Mouse (Mus musculus): ENCODE measurements at regions not wholly inside any gene's neighbourhood (a gene's known extent, or its start where the extent isn't known, plus 50 kb on each side); places are given as distances from the start of the nearest gene placed in this dataset.

GRCm38 (mm10) chr13:112062024-112062423 is 226.2 kb upstream of the Ankrd55 start:
- H3K4me1 ChIP-seq (replicated peaks), result peaks cover 13% of the 10 kb centered on the region; the same call in 1 of the 2 replicates
- ATAC-seq (ENCODE audit: low read depth), result no peak
- 92% methylated on average over 8 of the region's 8 CpGs for WGBS
- no peak overlapping the region for H3K27ac ChIP-seq (replicated peaks)
- H3K9me3 ChIP-seq, result no peaks in the 10 kb centered on the region
- H3K4me2 ChIP-seq, result no peak overlapping the region
- no peaks in the 10 kb centered on the region for H3K36me3 ChIP-seq
- no peak overlapping the region for H3K4me3 ChIP-seq
- H3K9ac ChIP-seq, result no peak overlapping the region
- no peaks in the 10 kb centered on the region for H3K27me3 ChIP-seq

- H3K4me1 ChIP-seq (replicated peaks), result peaks cover 13% of the 10 kb centered on the region; the same call in 1 of the 2 replicates
- H3K27ac ChIP-seq (replicated peaks), result no peak overlapping the region
- no peaks in the 10 kb centered on the region for H3K9me3 ChIP-seq
- H3K9ac ChIP-seq, result no peak overlapping the region
- 53% methylated on average over 11 of the region's 11 CpGs for WGBS
- H3K27me3 ChIP-seq, result no peaks in the 10 kb centered on the region
- H3K36me3 ChIP-seq, result no peaks in the 10 kb centered on the region
- H3K4me3 ChIP-seq, result no peak overlapping the region
- no peak for ATAC-seq (ENCODE audit: low read depth)
- H3K4me2 ChIP-seq, result no peak overlapping the region
Measured at GRCm38 (mm10) chr13:112063409-112064111, 224.7 kb upstream of the Ankrd55 start.

- Histone ChIP-seq H3K9me3 (no peaks in the 10 kb centered on the region), H3K4me2 (no peak overlapping the region), H3K9ac (no peak overlapping the region), H3K27me3 (no peaks in the 10 kb centered on the region), H3K36me3 (no peaks in the 10 kb centered on the region), H3K4me3 (no peak overlapping the region), H3K4me1 (replicated peaks) (peaks cover 13% of the 10 kb centered on the region; the same call in 1 of the 2 replicates), H3K27ac (replicated peaks) (no peak overlapping the region)
- 82% methylated on average over 10 of the region's 10 CpGs for WGBS
- ATAC-seq (ENCODE audit: low read depth), result no peak
Measured at GRCm38 (mm10) chr13:112064681-112065080, 223.6 kb upstream of the Ankrd55 start.

- Histone ChIP-seq H3K4me2 (no peak overlapping the region), H3K4me3 (no peak overlapping the region), H3K27ac (replicated peaks) (no peak overlapping the region), H3K36me3 (no peaks in the 10 kb centered on the region), H3K9ac (no peak overlapping the region), H3K9me3 (no peaks in the 10 kb centered on the region), H3K27me3 (no peaks in the 10 kb centered on the region), H3K4me1 (replicated peaks) (peaks cover 13% of the 10 kb centered on the region; the same call in 1 of the 2 replicates)
- 85% methylated on average over 20 of the region's 20 CpGs for WGBS
- no peak for ATAC-seq (ENCODE audit: low read depth)
Measured at GRCm38 (mm10) chr13:112067066-112067847, 221.0 kb upstream of the Ankrd55 start.

GRCm38 (mm10) chr13:112070757-112071156 is 217.5 kb upstream of the Ankrd55 start:
- no peaks in the 10 kb centered on the region for H3K27me3 ChIP-seq
- H3K4me3 ChIP-seq, result no peak overlapping the region
- H3K27ac ChIP-seq (replicated peaks), result no peak overlapping the region
- H3K9ac ChIP-seq, result no peak overlapping the region
- no peaks in the 10 kb centered on the region for H3K9me3 ChIP-seq
- no peak for ATAC-seq (ENCODE audit: low read depth)
- 86% methylated on average over 4 of the region's 4 CpGs for WGBS
- no peak overlapping the region for H3K4me2 ChIP-seq
- no peaks in the 10 kb centered on the region for H3K36me3 ChIP-seq
- H3K4me1 ChIP-seq (replicated peaks), result no peaks in the 10 kb centered on the region

GRCm38 (mm10) chr13:112071209-112071955 is 216.9 kb upstream of the Ankrd55 start:
- 86% methylated on average over 10 of the region's 10 CpGs for WGBS
- H3K9ac ChIP-seq, result no peak overlapping the region
- no peaks in the 10 kb centered on the region for H3K27me3 ChIP-seq
- H3K36me3 ChIP-seq, result no peaks in the 10 kb centered on the region
- H3K4me2 ChIP-seq, result no peak overlapping the region
- no peak overlapping the region for H3K27ac ChIP-seq (replicated peaks)
- no peaks in the 10 kb centered on the region for H3K9me3 ChIP-seq
- H3K4me3 ChIP-seq, result no peak overlapping the region
- H3K4me1 ChIP-seq (replicated peaks), result no peaks in the 10 kb centered on the region
- no peak for ATAC-seq (ENCODE audit: low read depth)

- Histone ChIP-seq H3K36me3 (no peaks in the 10 kb centered on the region), H3K4me3 (no peak overlapping the region), H3K27me3 (no peaks in the 10 kb centered on the region), H3K9ac (no peak overlapping the region), H3K4me2 (no peak overlapping the region), H3K9me3 (no peaks in the 10 kb centered on the region), H3K27ac (replicated peaks) (no peak overlapping the region), H3K4me1 (replicated peaks) (no peaks in the 10 kb centered on the region)
- WGBS, result 89% methylated on average over 3 of the region's 3 CpGs
- ATAC-seq (ENCODE audit: low read depth), result no peak
Measured at GRCm38 (mm10) chr13:112071956-112072314, 216.3 kb upstream of the Ankrd55 start.

GRCm38 (mm10) chr13:112073519-112074406 is 214.5 kb upstream of the Ankrd55 start:
- Histone ChIP-seq H3K4me3 (no peak overlapping the region), H3K27ac (replicated peaks) (no peak overlapping the region), H3K4me1 (replicated peaks) (no peaks in the 10 kb centered on the region), H3K9ac (no peak overlapping the region), H3K9me3 (no peaks in the 10 kb centered on the region), H3K27me3 (no peaks in the 10 kb centered on the region), H3K4me2 (no peak overlapping the region), H3K36me3 (no peaks in the 10 kb centered on the region)
- WGBS, result 84% methylated on average over 6 of the region's 6 CpGs
- ATAC-seq (ENCODE audit: low read depth), result no peak

GRCm38 (mm10) chr13:112075847-112076479 is 212.3 kb upstream of the Ankrd55 start:
- 52% methylated on average over 5 of the region's 5 CpGs for WGBS
- no peak overlapping the region for H3K4me2 ChIP-seq
- no peaks in the 10 kb centered on the region for H3K9me3 ChIP-seq
- ATAC-seq (ENCODE audit: low read depth), result no peak
- no peaks in the 10 kb centered on the region for H3K27me3 ChIP-seq
- no peaks in the 10 kb centered on the region for H3K36me3 ChIP-seq
- H3K9ac ChIP-seq, result no peak overlapping the region
- no peaks in the 10 kb centered on the region for H3K4me1 ChIP-seq (replicated peaks)
- H3K27ac ChIP-seq (replicated peaks), result no peak overlapping the region
- H3K4me3 ChIP-seq, result no peak overlapping the region

GRCm38 (mm10) chr13:112078088-112078487 is 210.2 kb upstream of the Ankrd55 start:
- no peaks in the 10 kb centered on the region for H3K4me1 ChIP-seq (replicated peaks)
- no peaks in the 10 kb centered on the region for H3K36me3 ChIP-seq
- 84% methylated on average over 5 of the region's 5 CpGs for WGBS
- no peaks in the 10 kb centered on the region for H3K9me3 ChIP-seq
- H3K9ac ChIP-seq, result no peak overlapping the region
- no peaks in the 10 kb centered on the region for H3K27me3 ChIP-seq
- ATAC-seq (ENCODE audit: low read depth), result no peak
- H3K4me3 ChIP-seq, result no peak overlapping the region
- no peak overlapping the region for H3K27ac ChIP-seq (replicated peaks)
- no peak overlapping the region for H3K4me2 ChIP-seq

- no peak overlapping the region for H3K9ac ChIP-seq
- WGBS, result 88% methylated on average over 3 of the region's 3 CpGs
- no peaks in the 10 kb centered on the region for H3K4me1 ChIP-seq (replicated peaks)
- H3K36me3 ChIP-seq, result no peaks in the 10 kb centered on the region
- H3K4me3 ChIP-seq, result no peak overlapping the region
- H3K9me3 ChIP-seq, result no peaks in the 10 kb centered on the region
- ATAC-seq (ENCODE audit: low read depth), result no peak
- no peak overlapping the region for H3K27ac ChIP-seq (replicated peaks)
- H3K4me2 ChIP-seq, result no peak overlapping the region
- no peaks in the 10 kb centered on the region for H3K27me3 ChIP-seq
Measured at GRCm38 (mm10) chr13:112081935-112082334, 206.3 kb upstream of the Ankrd55 start.

All from neural tube, embryonic 13.5 days (tissue).